Mouse (Mus musculus) 3134 (cell line): ENCODE measurements around the gene Socs2.

Experiments
- DNase-seq: peaks from one replicate; pipeline ENCODE4 v3.0.0-alpha.2; 2011; ENCODE audit warnings: low spot score; ENCODE audit not compliant: insufficient read length; ENCODE audit errors: extremely low read depth

The Socs2 gene

DNA sequence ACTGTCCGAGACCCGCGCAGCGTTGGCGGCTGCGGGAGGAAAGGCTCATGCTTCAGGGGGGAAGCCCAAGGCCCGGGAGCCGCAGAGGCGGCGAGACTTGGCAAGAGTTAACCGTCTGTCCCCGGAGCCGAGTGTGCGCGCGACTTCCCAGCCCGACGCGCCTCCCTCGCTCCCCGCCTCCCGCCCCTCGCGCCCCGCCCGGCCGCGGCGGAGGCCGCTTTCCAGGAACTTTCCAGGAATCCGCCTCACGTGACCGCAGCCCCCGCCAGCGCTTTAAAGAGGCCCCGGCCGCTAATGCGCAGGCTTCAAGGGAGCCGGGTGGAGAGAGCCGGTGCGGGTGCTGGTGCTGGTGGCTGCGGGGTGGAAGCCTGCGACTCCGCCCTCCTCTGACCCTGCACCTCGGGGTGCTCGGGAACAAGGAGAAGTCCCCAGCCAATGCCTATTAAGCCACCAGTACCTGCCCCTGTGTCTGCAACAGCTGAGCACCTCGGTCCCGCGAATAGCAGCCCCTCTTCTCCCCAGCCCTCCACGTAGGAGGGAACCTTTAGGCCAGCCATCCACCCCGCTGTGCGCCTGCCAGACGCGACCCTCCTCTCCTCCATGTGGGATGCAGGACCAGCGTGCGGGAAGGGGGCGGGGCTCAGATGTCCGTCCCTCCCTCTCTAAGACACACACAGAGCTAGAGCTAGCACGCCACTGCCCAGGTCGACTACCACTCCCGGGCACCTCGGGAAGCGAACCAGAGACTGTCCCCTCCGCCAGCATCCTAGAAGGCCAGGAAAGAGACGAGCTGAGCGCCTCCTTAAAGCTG lies at the start of gene Socs2:
Gene Socs2, minus strand, starts transcription at position 496 of the 811 bp plus-strand sequence.
- peak; percentile 86 for DNase-seq

DNA sequence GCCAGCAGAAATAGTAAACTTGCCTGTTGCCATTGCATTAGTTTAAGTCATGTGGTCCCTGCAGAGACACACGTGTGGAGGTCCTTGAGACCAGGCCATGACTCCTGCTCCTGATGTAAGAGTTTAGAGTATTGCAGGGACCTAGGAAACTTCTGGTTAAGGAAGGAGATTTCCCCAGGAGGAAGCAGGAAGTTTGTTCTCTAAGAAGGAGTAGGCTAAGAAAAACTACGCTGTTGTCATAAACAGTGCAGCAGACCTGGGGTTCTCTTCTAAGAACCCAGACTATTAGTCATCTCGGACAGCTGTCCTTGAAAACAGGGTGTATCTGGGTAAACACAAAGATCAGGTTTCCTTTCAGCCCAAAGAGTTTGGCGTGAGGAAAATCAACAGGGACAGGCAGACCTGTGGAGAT lies 48.5 kb upstream of the Socs2 start:
- no peak for DNase-seq

DNA sequence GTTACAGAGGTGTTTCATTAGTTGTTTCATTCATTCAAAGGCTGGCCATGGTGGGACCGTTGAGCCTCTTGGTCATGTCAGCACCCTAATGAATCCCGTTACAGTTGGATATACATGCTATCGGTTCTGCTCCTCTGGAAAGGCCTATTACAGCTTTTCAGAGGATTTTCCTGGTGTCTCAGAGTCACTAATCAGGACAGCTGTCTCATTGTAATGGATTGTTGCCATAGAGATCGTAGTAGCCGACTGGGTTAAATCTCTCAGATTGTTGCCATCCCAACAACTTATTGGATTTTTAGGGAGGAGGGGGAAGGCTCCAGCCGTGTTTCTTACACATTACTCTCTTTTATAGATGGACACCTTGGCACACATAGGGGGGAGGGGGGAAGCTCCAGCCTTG lies 47.5 kb upstream of the Socs2 start:
- no peak for DNase-seq

DNA sequence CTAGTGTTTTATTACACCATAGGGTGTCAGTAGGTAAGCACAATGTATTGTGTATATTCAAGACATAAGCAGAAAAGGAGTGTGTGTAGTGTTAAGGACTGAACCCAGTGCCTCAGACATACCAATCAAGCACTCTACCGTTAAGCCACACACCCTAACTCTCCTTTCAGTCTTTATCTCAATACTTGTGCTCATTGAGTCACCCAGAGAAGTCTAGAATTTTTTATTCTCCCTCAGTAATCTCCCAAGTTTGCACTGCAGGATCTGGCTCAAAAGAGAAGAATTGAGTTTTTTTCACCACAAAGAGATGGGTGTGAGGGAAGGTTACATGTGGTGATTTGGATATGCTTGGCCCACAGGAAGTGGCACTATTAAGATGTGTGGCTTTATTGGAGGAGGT lies 45.3 kb upstream of the Socs2 start:
- DNase-seq: no peak

DNA sequence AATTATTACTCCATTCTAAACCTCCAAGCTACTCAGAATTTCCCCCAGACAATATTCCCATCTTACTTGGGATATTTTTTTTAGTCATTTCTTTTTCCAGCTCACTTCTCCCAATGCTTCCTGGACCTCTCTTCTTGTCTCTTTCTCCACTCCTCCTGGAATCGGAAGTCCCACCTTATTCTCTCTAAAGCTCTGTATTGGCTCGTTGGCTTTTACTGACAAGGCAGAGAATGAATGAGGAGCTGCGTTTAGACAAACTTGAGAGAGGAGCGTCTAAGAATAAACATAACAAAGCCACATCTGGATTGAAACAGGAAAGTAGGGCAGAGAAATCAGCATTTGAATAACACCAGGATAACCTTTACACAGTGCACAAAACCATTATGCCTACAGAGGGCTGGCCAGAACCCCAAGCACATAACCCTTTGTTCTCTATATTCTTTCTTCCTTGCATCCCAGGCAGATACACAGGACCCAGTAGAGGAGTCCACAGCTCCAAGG lies 44.1 kb upstream of the Socs2 start:
- no peak for DNase-seq

DNA sequence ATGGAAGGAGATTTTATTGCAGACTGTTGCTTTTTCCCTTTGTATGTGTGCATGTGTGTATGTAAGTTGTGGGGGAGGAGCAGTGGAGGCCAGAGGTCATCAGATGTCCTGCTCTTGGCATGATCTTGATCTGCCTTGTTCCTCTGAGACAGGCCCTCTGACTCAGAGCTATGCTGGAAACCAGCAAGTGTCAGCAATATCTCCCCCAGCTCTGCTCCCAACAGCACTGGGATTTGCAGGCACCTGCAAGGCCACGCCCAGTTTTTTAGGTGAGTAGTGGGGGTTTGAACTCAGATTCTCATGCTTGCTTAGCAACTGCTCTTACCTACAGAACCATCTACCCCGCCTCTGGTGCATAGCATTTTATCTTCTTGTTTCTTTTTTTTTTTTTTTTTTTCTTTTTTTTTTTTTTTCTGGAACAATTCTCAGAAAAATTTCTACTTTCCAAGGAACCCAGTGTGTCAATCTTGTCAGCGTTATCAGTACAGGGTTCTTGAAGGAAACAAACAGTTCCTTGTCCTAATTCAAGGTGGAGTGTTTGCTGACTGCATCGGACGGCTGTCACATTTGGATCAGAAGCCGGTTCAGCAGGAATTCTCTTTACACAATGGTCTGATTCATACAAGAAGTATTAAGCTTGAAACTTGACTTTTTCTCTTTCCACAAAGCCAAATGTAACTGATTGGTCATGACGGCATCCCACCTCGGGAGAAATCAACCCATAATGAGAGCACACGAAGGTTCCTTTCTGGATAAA lies 41.2 kb upstream of the Socs2 start:
- no peak for DNase-seq

DNA sequence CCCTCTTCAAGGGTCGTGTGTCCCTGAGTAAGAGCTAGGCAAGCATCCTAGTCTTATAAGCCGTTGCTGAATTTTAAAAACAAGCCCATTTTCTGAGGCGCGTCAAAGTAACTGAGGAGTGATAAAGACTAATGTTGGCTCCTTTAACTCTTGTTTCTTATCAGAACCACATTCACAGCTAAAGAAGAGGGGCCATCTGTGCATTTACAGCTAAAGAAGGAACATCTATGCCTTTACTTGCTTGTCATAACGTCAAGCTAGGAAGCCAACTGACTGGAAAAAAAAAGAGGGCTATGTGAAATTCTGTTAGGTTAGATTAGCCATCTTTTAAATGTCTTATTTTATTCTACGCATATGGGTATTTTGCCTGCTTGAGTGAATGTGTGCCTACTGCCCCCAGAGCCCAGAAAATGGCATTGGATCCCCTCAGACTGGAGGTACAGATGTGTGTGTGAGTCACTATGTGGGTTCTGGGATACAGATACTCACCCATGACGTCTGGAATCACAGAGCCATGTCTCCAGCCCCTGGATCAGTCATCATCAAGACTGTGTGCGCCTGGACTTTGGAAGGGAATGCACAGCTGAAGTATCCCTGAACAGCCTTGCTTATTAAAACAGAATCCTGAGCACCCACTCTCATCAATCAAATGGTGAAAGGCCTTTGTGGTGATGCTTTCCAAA lies 40.5 kb upstream of the Socs2 start:
- no peak for DNase-seq

DNA sequence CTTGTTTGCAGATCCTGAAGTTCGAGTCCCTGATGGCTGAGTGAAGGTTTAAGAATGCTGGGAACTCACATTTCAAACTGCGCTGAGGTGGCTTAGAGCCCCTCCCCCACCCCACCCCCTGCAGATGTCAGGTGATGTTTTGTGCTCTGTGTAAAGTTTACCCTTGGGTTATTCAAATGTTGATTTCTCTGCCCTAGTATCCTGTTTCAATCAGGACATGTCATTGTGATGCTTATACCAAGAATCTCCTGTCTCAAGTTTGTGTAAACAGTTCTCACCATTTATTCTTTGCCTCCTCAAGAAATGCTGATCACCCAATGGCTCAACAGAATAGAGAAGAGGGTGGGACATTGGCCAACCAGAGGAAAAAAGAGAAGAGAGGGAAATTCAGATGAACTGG lies 39.1 kb upstream of the Socs2 start:
- DNase-seq: no peak

DNA sequence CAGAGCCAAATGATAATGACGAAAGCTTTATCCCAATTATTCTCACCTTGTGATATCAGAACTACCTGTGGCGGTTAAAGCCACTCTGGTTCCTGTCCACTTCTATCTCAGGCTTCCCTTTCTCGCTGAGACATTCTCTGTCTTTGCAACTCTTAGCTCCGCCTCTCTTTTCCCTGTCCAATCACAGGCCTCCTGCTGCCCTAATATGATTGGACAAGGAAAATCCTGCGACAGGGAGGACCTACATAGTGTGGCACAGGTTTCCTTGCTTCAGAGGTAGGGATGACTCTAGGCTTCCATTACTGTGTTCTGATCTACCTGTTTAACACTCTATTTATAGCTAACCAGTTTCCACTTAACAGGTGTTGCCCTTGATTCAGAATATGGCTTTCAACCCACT lies 36.3 kb upstream of the Socs2 start:
- DNase-seq: no peak

DNA sequence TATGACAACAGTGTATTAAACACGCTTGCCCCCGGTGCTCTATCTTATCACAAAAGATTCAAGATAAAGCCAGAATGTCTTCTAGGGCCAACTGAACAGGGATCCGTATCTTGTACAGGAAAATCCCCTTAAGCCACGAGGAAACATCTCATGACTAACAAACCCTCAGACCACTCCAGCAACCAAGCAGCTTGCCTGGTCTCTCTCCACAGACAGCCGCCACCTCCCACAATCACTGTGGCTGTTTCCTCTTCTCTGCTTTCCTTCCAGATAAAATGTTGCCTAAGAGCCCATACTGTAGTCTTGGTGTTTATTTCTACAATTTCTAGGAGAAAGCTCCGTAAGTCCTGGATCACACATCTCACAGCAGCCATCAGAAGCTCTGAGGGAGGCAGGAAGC lies 32.1 kb upstream of the Socs2 start:
- no peak for DNase-seq

DNA sequence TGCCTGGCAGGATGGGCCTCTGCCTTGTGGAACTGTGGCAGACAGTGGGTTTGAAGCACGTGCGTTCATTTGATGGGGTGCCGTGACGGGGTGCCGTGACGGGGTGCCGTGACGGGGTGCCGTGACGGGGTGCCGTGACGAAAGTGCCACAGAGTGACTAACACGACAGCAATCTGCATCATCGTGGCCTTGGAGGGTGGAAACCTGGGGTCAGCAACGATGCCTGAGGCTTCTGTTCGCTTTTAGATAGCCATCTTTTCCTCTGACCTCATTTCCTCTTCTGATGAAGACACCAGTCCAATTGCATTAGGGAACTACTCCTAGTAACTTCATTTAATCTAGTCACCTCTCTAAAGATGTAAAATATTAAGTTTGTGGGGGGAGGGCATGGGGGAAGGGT lies 31.0 kb upstream of the Socs2 start:
- DNase-seq: no peak

DNA sequence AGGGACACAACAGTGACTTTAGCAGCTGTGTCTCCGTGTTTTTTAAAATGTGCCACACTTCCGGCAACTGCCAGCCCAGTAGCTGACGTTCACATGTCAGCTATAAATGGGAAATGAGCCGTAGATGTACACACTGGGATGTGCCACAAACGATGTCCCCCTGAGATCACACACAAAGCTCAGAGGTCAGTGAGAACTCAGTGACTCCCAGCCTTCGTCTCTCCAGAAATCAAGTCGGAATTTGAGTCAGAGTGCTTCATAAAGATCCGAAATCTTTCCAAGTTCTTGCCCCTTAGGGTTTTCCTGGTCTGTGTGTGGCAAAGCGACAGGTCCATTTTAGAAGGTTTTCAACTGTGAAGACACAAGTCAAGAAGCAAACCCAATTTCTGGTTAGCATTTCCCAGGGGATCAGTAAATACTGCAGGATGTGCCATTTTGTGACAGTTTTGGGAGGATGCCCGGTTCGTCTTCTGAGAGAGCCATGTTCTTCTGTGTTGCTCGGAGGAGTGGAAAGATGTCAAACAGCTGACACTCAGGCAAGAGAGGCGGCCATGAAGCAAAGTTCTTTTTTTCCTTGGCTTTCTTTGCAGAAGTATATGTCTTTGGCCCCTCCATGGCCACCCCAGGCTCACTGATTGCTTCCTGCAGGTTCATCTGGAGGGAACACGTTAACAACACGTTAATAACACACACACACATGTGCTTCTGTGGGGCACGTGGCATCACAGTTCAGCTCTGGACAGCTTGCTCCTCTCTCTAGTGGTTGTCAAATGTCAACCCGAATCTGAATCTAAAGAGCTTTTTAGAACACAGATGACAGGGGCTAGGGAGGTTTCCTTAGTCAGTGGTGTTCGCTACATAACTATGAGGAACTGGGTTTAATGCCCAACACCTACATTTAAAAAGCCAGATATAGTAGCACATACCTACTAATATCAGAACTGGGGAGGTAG lies 28.4 kb upstream of the Socs2 start:
- no peak for DNase-seq

DNA sequence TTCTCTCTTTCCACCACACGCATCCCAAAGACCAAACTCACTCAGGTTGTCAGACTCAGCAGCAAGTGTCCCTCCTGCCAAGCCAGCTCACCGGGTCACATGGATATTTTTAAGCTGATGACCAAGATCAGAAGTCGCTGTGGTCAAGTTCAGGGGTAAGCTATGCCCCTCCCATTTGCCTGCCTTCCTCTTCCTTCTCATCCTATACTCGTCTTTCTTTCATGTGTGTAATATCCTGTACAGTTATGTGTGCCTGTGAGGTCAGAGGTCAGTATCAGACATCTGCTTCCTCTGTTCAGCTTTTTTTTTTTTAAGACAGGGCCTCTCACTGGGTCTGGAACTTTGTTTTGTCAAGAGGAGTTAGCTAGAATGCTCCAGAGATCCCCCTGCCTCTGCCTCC lies 25.4 kb upstream of the Socs2 start:
- no peak for DNase-seq

DNA sequence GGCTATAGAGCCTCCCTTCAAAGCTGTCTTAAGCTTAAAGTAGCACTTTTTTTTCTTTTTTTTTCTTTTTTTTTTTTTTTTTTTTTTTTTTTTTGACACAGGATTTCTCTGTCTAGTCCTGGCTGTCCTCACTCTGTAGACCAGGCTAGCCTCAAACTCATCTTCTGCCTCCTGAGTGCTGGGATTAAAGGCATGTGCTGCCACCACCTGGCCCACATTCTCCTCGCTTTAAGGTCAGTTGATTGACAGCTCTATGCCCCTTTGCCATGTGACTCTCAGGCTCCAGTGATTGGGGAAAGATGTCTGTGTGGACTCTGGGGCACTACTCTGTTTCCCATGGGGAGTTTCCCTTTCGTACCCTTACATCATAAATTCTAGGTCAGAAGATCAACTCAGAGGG lies 23.6 kb upstream of the Socs2 start:
- no peak for DNase-seq

DNA sequence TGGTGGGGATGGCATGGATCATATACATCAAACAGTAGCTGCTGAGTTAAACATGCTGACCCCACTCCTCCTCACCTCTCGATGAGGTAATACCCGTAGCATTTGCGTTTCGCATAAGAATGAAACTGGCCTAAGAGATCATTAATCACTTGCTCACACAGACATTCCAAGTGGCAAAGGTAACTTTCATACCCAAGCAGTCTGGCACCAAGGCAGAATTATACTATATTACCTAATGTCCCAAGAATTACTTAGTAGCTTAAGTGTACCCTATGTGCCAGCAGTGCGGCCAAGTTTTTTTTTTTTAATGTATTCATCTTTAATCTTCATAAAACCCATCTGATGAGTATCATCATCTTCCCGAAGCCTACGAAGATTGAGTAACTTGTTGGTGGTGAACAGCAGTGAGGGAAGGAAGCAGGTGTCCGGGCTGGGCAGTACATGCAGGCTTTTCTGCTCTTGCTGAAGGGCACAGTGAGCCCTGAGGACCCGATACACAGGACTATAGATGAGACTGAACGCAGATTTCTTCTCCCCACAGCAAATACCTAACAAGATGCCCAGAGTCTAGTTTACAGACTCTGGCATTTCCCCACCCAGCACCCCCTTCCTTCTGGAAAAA lies 22.8 kb upstream of the Socs2 start:
- no peak for DNase-seq

DNA sequence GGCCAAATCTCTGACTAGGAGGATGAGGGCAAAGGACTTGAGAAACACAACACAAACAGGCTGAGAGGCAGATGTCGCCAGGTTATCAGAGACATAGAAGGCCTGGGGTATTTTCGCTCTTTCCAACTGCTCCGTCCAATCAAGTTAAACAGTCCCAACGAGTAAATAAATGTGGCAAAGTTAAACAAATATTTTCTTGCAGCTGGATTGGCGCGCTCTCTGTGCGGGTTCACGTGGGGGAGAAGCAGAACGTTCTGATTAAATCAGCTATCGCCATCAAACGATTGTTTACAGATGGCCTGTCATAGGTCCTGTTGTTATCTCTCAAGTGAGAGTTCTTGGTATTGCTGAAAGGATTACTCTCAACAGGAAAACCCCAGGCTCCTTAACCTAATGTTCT lies 22.0 kb upstream of the Socs2 start:
- DNase-seq: no peak

DNA sequence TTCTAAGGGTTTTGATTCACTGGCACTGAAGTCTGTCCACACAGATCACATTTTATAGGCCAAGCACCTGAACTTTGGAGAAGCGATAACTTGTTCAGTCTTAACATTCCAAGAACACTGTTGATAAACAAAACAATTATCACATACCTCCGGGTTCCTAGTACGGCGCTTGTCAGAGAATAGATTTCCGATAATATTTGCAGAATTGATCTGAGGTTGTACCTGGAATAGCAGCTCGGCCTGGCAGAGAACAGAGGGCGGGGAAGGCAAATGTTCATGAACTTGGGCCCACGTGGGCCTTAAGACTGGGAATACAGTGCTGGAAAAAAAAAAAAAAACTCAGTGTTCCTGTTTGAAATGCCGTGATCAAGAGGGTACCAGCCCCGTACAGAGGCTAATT lies 13.3 kb upstream of the Socs2 start:
- no peak for DNase-seq

DNA sequence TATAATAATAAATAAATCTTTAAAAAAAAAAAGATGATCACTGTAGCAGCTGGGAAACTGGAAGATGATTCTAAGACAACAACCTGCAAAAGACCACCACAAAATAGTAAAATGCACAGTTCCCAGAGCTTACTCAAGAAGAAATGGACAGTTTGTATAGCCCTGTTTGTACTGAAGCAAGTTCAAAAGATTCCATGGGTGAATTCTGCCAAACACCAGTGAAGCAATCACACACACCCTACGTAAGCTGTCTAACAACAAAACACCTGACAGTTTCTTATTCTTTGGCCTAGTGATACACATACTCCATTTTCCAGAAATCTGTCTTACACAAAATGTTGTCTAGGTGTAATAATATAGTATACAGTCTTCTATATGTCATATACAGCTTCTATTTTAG lies 12.1 kb upstream of the Socs2 start:
- no peak for DNase-seq

DNA sequence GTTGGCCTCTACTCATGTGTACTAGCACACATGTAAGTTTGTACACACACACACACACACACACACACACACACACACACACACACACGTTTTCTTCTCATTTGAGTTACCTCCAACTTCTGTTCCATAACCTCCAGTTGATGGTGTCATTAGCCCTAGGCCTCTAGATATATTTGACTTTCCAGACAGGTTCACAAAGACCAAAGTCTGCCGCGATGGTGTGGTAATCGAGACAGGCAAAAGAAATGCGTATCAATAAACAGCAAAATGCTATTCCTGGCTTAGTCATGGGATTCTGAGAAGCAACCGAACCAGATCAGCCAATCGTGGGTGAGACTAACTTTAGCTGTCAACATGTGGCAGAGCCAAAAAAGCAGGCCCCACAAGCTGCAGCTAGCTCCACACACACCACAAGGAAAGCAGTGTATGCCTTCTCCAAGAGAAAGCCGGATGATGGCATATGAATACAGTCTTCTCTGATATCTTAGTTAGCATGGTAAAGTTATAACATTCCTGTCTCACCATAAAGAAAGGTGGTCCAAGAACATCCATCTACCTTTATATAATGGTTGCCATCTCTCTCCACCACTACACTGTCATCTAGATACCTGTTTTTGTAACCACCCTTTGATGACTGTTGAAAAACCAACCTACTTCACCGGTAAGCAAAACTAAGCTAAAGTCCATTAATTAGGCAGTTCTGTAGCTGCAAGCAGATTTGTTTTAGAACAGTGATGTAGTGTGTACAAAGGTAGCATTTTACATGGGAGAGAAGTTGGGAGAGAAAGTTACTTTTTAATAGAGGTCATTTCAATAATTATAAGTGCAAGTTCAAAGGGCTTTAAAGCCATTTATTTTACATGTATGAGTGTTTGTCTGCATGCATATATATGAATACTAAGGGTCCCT lies 9.5 kb upstream of the Socs2 start:
- DNase-seq: no peak
